Mouse (Mus musculus): Measurements from ENCODE around the gene Trappc1.

Gene Trappc1

GRCm38 (mm10) chr11:69328517-69328916, 4.7 kb downstream of the Trappc1 start:
- no peak for DNase-seq (ENCODE audit: low spot score in 2 of 2)

- DNase-seq (ENCODE audit: low spot score in 2 of 2) = no peak
Measured at GRCm38 (mm10) chr11:69331152-69331551, 7.4 kb downstream of the Trappc1 start.

- DNase-seq (ENCODE audit: low spot score in 2 of 2) = peak; percentile 93
Measured at GRCm38 (mm10) chr11:69331929-69332405, 8.2 kb downstream of the Trappc1 start.

GRCm38 (mm10) chr11:69332713-69333253, 9.0 kb downstream of the Trappc1 start:
- DNase-seq (ENCODE audit: low spot score in 2 of 2) = no peak

- no peak for DNase-seq (ENCODE audit: low spot score in 2 of 2)
Measured at GRCm38 (mm10) chr11:69333922-69334321, 10.1 kb downstream of the Trappc1 start.

GRCm38 (mm10) chr11:69334796-69335195, 11.0 kb downstream of the Trappc1 start:
- DNase-seq (ENCODE audit: low spot score in 2 of 2) = no peak

- DNase-seq (ENCODE audit: low spot score in 2 of 2) = peak; percentile 83 to 87
Measured at GRCm38 (mm10) chr11:69340161-69341131, 16.7 kb downstream of the Trappc1 start, which contains the start of gene Rnf227. Gene Rnf227, plus strand, starts transcription at chr11:69340461.

GRCm38 (mm10) chr11:69346441-69346840, 22.7 kb downstream of the Trappc1 start:
- DNase-seq (ENCODE audit: low spot score in 2 of 2) = no peak

- no peak for DNase-seq (ENCODE audit: low spot score in 2 of 2)
Measured at GRCm38 (mm10) chr11:69356544-69356943, 32.8 kb downstream of the Trappc1 start.

- no peak for DNase-seq (ENCODE audit: low spot score in 2 of 2)
Measured at GRCm38 (mm10) chr11:69357690-69358089, 33.9 kb downstream of the Trappc1 start.

GRCm38 (mm10) chr11:69362021-69362420, 38.2 kb downstream of the Trappc1 start:
- DNase-seq (ENCODE audit: low spot score in 2 of 2) = no peak

- DNase-seq (ENCODE audit: low spot score in 2 of 2) = no peak
Measured at GRCm38 (mm10) chr11:69362479-69362878, 38.7 kb downstream of the Trappc1 start.

GRCm38 (mm10) chr11:69364376-69364775, 40.6 kb downstream of the Trappc1 start:
- DNase-seq (ENCODE audit: low spot score in 2 of 2) = no peak

- DNase-seq (ENCODE audit: low spot score in 2 of 2) = peak; percentile 96 to 97
Measured at GRCm38 (mm10) chr11:69364910-69365309, 41.1 kb downstream of the Trappc1 start.

- no peak for DNase-seq (ENCODE audit: low spot score in 2 of 2)
Measured at GRCm38 (mm10) chr11:69365722-69366121, 41.9 kb downstream of the Trappc1 start.

- DNase-seq (ENCODE audit: low spot score in 2 of 2) = peak; percentile 98
Measured at GRCm38 (mm10) chr11:69366157-69366854, 42.5 kb downstream of the Trappc1 start.

- peak; percentile 41 to 59 for DNase-seq (ENCODE audit: low spot score in 2 of 2)
Measured at GRCm38 (mm10) chr11:69366855-69367615, 43.3 kb downstream of the Trappc1 start.

- peak; percentile 50 to 72 for DNase-seq (ENCODE audit: low spot score in 2 of 2)
Measured at GRCm38 (mm10) chr11:69367616-69368355, 44.0 kb downstream of the Trappc1 start.

GRCm38 (mm10) chr11:69368356-69369214, 44.8 kb downstream of the Trappc1 start:
- peak in 1 of 2 experiments; percentile 60 for DNase-seq (ENCODE audit: low spot score in 2 of 2)
